Mouse (Mus musculus): ENCODE measurements around the gene Slc22a15.

Slc22a15 gene

GRCm38 (mm10) chr3:101923843-101924740 is at the start of gene Slc22a15:
Gene Slc22a15 (minus strand): TSS chr3:101924453.
- DNase-seq (ENCODE audit: low spot score in 2 of 2), result peak; percentile 14 to 45

- no peak for DNase-seq (ENCODE audit: low spot score in 2 of 2)
These were observed 42.7 kb upstream of the Slc22a15 start for GRCm38 (mm10) chr3:101966825-101967558.

- no peak for DNase-seq (ENCODE audit: low spot score in 2 of 2)
These were observed 40.1 kb upstream of the Slc22a15 start for GRCm38 (mm10) chr3:101964352-101964751.

GRCm38 (mm10) chr3:101963501-101963900 is 39.2 kb upstream of the Slc22a15 start:
- DNase-seq (ENCODE audit: low spot score in 2 of 2), result no peak

- DNase-seq (ENCODE audit: low spot score in 2 of 2), result no peak
These were observed 37.0 kb upstream of the Slc22a15 start for GRCm38 (mm10) chr3:101961146-101961835.

- no peak for DNase-seq (ENCODE audit: low spot score in 2 of 2)
These were observed 33.8 kb upstream of the Slc22a15 start for GRCm38 (mm10) chr3:101958047-101958446.

- no peak for DNase-seq (ENCODE audit: low spot score in 2 of 2)
These were observed 29.3 kb upstream of the Slc22a15 start for GRCm38 (mm10) chr3:101953506-101953905.

GRCm38 (mm10) chr3:101952577-101952976 is 28.3 kb upstream of the Slc22a15 start:
- no peak for DNase-seq (ENCODE audit: low spot score in 2 of 2)

GRCm38 (mm10) chr3:101948572-101948971 is 24.3 kb upstream of the Slc22a15 start:
- DNase-seq (ENCODE audit: low spot score in 2 of 2), result no peak

GRCm38 (mm10) chr3:101947250-101947649 is 23.0 kb upstream of the Slc22a15 start:
- no peak for DNase-seq (ENCODE audit: low spot score in 2 of 2)

- no peak for DNase-seq (ENCODE audit: low spot score in 2 of 2)
These were observed 21.0 kb upstream of the Slc22a15 start for GRCm38 (mm10) chr3:101945257-101945656.

- DNase-seq (ENCODE audit: low spot score in 2 of 2), result no peak
These were observed 16.2 kb upstream of the Slc22a15 start for GRCm38 (mm10) chr3:101940418-101940817.

GRCm38 (mm10) chr3:101939865-101940264 is 15.6 kb upstream of the Slc22a15 start:
- DNase-seq (ENCODE audit: low spot score in 2 of 2), result no peak

GRCm38 (mm10) chr3:101939152-101939551 is 14.9 kb upstream of the Slc22a15 start:
- DNase-seq (ENCODE audit: low spot score in 2 of 2), result no peak

- no peak for DNase-seq (ENCODE audit: low spot score in 2 of 2)
These were observed 12.1 kb upstream of the Slc22a15 start for GRCm38 (mm10) chr3:101936369-101936768.

GRCm38 (mm10) chr3:101933820-101934219 is 9.6 kb upstream of the Slc22a15 start:
- no peak for DNase-seq (ENCODE audit: low spot score in 2 of 2)

GRCm38 (mm10) chr3:101929105-101929876 is 5.0 kb upstream of the Slc22a15 start:
- no peak for DNase-seq (ENCODE audit: low spot score in 2 of 2)

- DNase-seq (ENCODE audit: low spot score in 2 of 2), result no peak
These were observed 2.4 kb upstream of the Slc22a15 start for GRCm38 (mm10) chr3:101926636-101927035.

- no peak for DNase-seq (ENCODE audit: low spot score in 2 of 2)
These were observed 1.4 kb upstream of the Slc22a15 start for GRCm38 (mm10) chr3:101925663-101926062.

GRCm38 (mm10) chr3:101922366-101922765 is 1.9 kb downstream of the Slc22a15 start:
- no peak for DNase-seq (ENCODE audit: low spot score in 2 of 2)

GRCm38 (mm10) chr3:101918526-101918925 is 5.7 kb downstream of the Slc22a15 start:
- no peak for DNase-seq (ENCODE audit: low spot score in 2 of 2)

Data from frontal cortex, postnatal 10 days (tissue).